Mouse (Mus musculus) neural tube, embryonic 12.5 days (tissue): ENCODE measurements around the gene Myo18a. TPM values are rescaled to one million over a fixed set of nuclear protein-coding genes. Genes with fewer than 3 reads are reported as not detected.
"Not testable (repeated sequence)": the region's sequence is repeated elsewhere in the genome, so short reads cannot be mapped to it uniquely, and the experiment has no call there.

Source experiments
- ATAC-seq: fragments of 200-750 bp; cut with Nextera tagmentation; 2 replicates; pipeline ENCODE4 v1.8.0; 2017; ENCODE audit warnings: low read depth, mild to moderate bottlenecking, moderate TSS enrichment, moderate library complexity; ENCODE audit not compliant: low FRiP score
- H3K27ac ChIP-seq: fragments of 300-500 bp; sonication (generic); 2 replicates; pipeline ENCODE4 v1.5.1; 2016
- H3K27me3 ChIP-seq: fragments of 300-500 bp; sonication (generic); replicated peaks from 2 replicates; pipeline ENCODE4 v1.6.1; 2016; ENCODE audit warnings: mild to moderate bottlenecking
- H3K36me3 ChIP-seq: fragments of 300-500 bp; sonication (generic); 2 replicates; pipeline ENCODE4 v1.6.1; 2016; ENCODE audit warnings: mild to moderate bottlenecking
- H3K4me1 ChIP-seq: fragments of 300-500 bp; sonication (generic); 2 replicates; pipeline ENCODE4 v1.6.1; 2016
- H3K4me2 ChIP-seq: fragments of 300-500 bp; sonication (generic); replicated peaks from 2 replicates; pipeline ENCODE4 v1.6.1; 2016; ENCODE audit warnings: mild to moderate bottlenecking
- H3K4me3 ChIP-seq: fragments of 300-500 bp; sonication (generic); 2 replicates; pipeline ENCODE4 v1.5.1; 2016
- H3K9ac ChIP-seq: fragments of 300-500 bp; sonication (generic); 2 replicates; pipeline ENCODE4 v1.6.1; 2016; ENCODE audit warnings: mild to moderate bottlenecking
- H3K9me3 ChIP-seq: fragments of 300-500 bp; sonication (generic); 2 replicates; pipeline ENCODE4 v1.6.1; 2016; ENCODE audit warnings: mild to moderate bottlenecking
- WGBS: fragments of 180-500 bp; shearing (Covaris S2); methylation state at CpG from one replicate; pipeline ENCODE4 v1.1.7; 2016; 5-methylcytosine and 5-hydroxymethylcytosine counted together
- polyA plus RNA-seq: library from polyadenylated mRNA; unstranded; fragments of >200 nt; fragmentation: Nextera tagmentation; extraction: Ambion mirVana; gene quantifications from 2 replicates; pipeline ENCODE4 v1.2.1, GENCODE M21; 2016

The Myo18a gene
- 49.5 and 49.9 TPM in 2 replicates for polyA plus RNA-seq

- peak; percentile 85 for ATAC-seq
- no peaks in the 10 kb centered on the region for H3K27me3 ChIP-seq
- H3K9ac ChIP-seq = peak within 1 kb of the TSS; percentile 99
- peak within 1 kb of the TSS; percentile 85 for H3K27ac ChIP-seq
- H3K4me1 ChIP-seq = peaks cover 36% of the 10 kb centered on the region
- 1% methylated on average over 79 of the region's 79 CpGs for WGBS
- no peaks in the 10 kb centered on the region for H3K36me3 ChIP-seq
- no peaks in the 10 kb centered on the region for H3K9me3 ChIP-seq
- peak within 1 kb of the TSS; percentile 98 for H3K4me3 ChIP-seq
- H3K4me2 ChIP-seq = peak within 1 kb of the TSS; percentile 92
Observed at GRCm38 (mm10) chr11:77762783-77763672, at the start of gene Myo18a. TSS of gene Myo18a (plus strand) at chr11:77763246.

GRCm38 (mm10) chr11:77713736-77714135 lies 49.3 kb upstream of the Myo18a start:
- WGBS = 95% methylated on average over 3 of the region's 3 CpGs
- no peaks in the 10 kb centered on the region for H3K4me1 ChIP-seq
- ATAC-seq = no peak
- no peak overlapping the region for H3K4me2 ChIP-seq
- H3K27ac ChIP-seq = no peak overlapping the region
- H3K9me3 ChIP-seq = no peaks in the 10 kb centered on the region
- H3K36me3 ChIP-seq = peaks cover 6% of the 10 kb centered on the region; the same call in 1 of the 2 replicates
- no peaks in the 10 kb centered on the region for H3K27me3 ChIP-seq
- no peak overlapping the region for H3K4me3 ChIP-seq
- H3K9ac ChIP-seq = no peak overlapping the region

- Histone ChIP-seq H3K4me1 (no peaks in the 10 kb centered on the region), H3K9me3 (no peaks in the 10 kb centered on the region), H3K4me2 (no peak overlapping the region), H3K27ac (no peak overlapping the region), H3K27me3 (no peaks in the 10 kb centered on the region), H3K36me3 (no peaks in the 10 kb centered on the region), H3K4me3 (no peak overlapping the region), H3K9ac (no peak overlapping the region)
- no peak for ATAC-seq
- WGBS = 95% methylated on average over 2 of the region's 2 CpGs
Observed at GRCm38 (mm10) chr11:77719055-77719454, 44.0 kb upstream of the Myo18a start.

- H3K9ac ChIP-seq = no peak overlapping the region
- no peaks in the 10 kb centered on the region for H3K36me3 ChIP-seq
- 89% methylated on average over 4 of the region's 4 CpGs for WGBS
- no peak overlapping the region for H3K27ac ChIP-seq
- no peak for ATAC-seq
- no peak overlapping the region for H3K4me2 ChIP-seq
- H3K27me3 ChIP-seq = no peaks in the 10 kb centered on the region
- no peaks in the 10 kb centered on the region for H3K9me3 ChIP-seq
- no peak overlapping the region for H3K4me3 ChIP-seq
- no peaks in the 10 kb centered on the region for H3K4me1 ChIP-seq
Observed at GRCm38 (mm10) chr11:77721389-77721788, 41.7 kb upstream of the Myo18a start.

GRCm38 (mm10) chr11:77724766-77725165 lies 38.3 kb upstream of the Myo18a start:
- no peak overlapping the region for H3K4me3 ChIP-seq
- no peak overlapping the region for H3K4me2 ChIP-seq
- H3K27ac ChIP-seq = no peak overlapping the region
- H3K36me3 ChIP-seq = no peaks in the 10 kb centered on the region
- H3K9ac ChIP-seq = no peak overlapping the region
- H3K4me1 ChIP-seq = peaks cover 5% of the 10 kb centered on the region
- H3K27me3 ChIP-seq = no peaks in the 10 kb centered on the region
- H3K9me3 ChIP-seq = no peaks in the 10 kb centered on the region
- no peak for ATAC-seq
- 73% methylated on average over 7 of the region's 7 CpGs for WGBS

GRCm38 (mm10) chr11:77725183-77725582 lies 37.9 kb upstream of the Myo18a start, which contains the start of gene Cryba1:
TSS of gene Cryba1 (minus strand) at chr11:77725283.
- H3K4me2 ChIP-seq = no peak within 1 kb of the TSS
- WGBS = 47% methylated on average over 7 of the region's 7 CpGs
- H3K4me1 ChIP-seq = peaks cover 5% of the 10 kb centered on the region
- no peaks in the 10 kb centered on the region for H3K27me3 ChIP-seq
- no peak within 1 kb of the TSS for H3K9ac ChIP-seq
- no peak within 1 kb of the TSS for H3K27ac ChIP-seq
- ATAC-seq = no peak
- no peaks in the 10 kb centered on the region for H3K9me3 ChIP-seq
- H3K36me3 ChIP-seq = no peaks in the 10 kb centered on the region
- H3K4me3 ChIP-seq = no peak within 1 kb of the TSS

GRCm38 (mm10) chr11:77728587-77728986 lies 34.5 kb upstream of the Myo18a start:
- no peak for ATAC-seq
- WGBS = 47% methylated on average over 2 of the region's 2 CpGs
- no peak overlapping the region for H3K9ac ChIP-seq

GRCm38 (mm10) chr11:77737289-77737688 lies 25.8 kb upstream of the Myo18a start:
- 2% methylated on average over 6 of the region's 6 CpGs for WGBS
- H3K9me3 ChIP-seq = no peaks in the 10 kb centered on the region
- ATAC-seq = no peak
- no peak overlapping the region for H3K27ac ChIP-seq
- H3K4me1 ChIP-seq = no peaks in the 10 kb centered on the region
- no peak overlapping the region for H3K9ac ChIP-seq
- H3K27me3 ChIP-seq = no peaks in the 10 kb centered on the region
- no peak overlapping the region for H3K4me3 ChIP-seq
- no peak overlapping the region for H3K4me2 ChIP-seq
- H3K36me3 ChIP-seq = no peaks in the 10 kb centered on the region

More at GRCm38 (mm10) chr11:77728587-77728986, 34.5 kb upstream of the Myo18a start:
- H3K4me2 ChIP-seq = no peak overlapping the region
- no peaks in the 10 kb centered on the region for H3K36me3 ChIP-seq
- no peaks in the 10 kb centered on the region for H3K9me3 ChIP-seq
- H3K4me1 ChIP-seq = peaks cover 5% of the 10 kb centered on the region
- H3K4me3 ChIP-seq = no peak overlapping the region
- H3K27me3 ChIP-seq = no peaks in the 10 kb centered on the region
- no peak overlapping the region for H3K27ac ChIP-seq

GRCm38 (mm10) chr11:77738555-77738954 lies 24.5 kb upstream of the Myo18a start:
- H3K4me3 ChIP-seq = no peak overlapping the region
- no peaks in the 10 kb centered on the region for H3K27me3 ChIP-seq
- H3K27ac ChIP-seq = no peak overlapping the region
- no peak for ATAC-seq
- WGBS = 47% methylated on average over 7 of the region's 7 CpGs
- no peak overlapping the region for H3K9ac ChIP-seq
- H3K4me1 ChIP-seq = no peaks in the 10 kb centered on the region
- H3K4me2 ChIP-seq = no peak overlapping the region
- H3K36me3 ChIP-seq = no peaks in the 10 kb centered on the region
- no peaks in the 10 kb centered on the region for H3K9me3 ChIP-seq

GRCm38 (mm10) chr11:77743966-77744365 lies 19.1 kb upstream of the Myo18a start:
- Histone ChIP-seq H3K4me1 (no peaks in the 10 kb centered on the region), H3K36me3 (no peaks in the 10 kb centered on the region), H3K9ac (no peak overlapping the region), H3K4me3 (no peak overlapping the region), H3K4me2 (no peak overlapping the region), H3K9me3 (no peaks in the 10 kb centered on the region), H3K27me3 (no peaks in the 10 kb centered on the region), H3K27ac (no peak overlapping the region)
- WGBS = 37% methylated on average over 6 of the region's 6 CpGs
- no peak for ATAC-seq

- ATAC-seq = no peak
Observed at GRCm38 (mm10) chr11:77746652-77747051, 16.4 kb upstream of the Myo18a start.

GRCm38 (mm10) chr11:77747103-77747502 lies 15.9 kb upstream of the Myo18a start:
- not testable (repeated sequence) for H3K36me3 ChIP-seq, ATAC-seq, H3K9me3 ChIP-seq, H3K4me1 ChIP-seq, H3K4me2 ChIP-seq, H3K4me3 ChIP-seq, H3K9ac ChIP-seq, H3K27ac ChIP-seq, H3K27me3 ChIP-seq
- WGBS = 94% methylated on average over 14 of the region's 15 CpGs

More at GRCm38 (mm10) chr11:77746652-77747051, 16.4 kb upstream of the Myo18a start:
- Histone ChIP-seq H3K4me3 (no peak overlapping the region), H3K27ac (no peak overlapping the region), H3K4me2 (no peak overlapping the region), H3K36me3 (no peaks in the 10 kb centered on the region), H3K9me3 (no peaks in the 10 kb centered on the region), H3K27me3 (no peaks in the 10 kb centered on the region), H3K9ac (no peak overlapping the region), H3K4me1 (no peaks in the 10 kb centered on the region)
- 92% methylated on average over 4 of the region's 4 CpGs for WGBS
